Mouse (Mus musculus) lung, postnatal 0 days (tissue): ENCODE measurements around the gene Hspa5. TPM values are rescaled to one million over a fixed set of nuclear protein-coding genes. Genes with fewer than 3 reads are reported as not detected.
"Not testable (repeated sequence)": the region's sequence is repeated elsewhere in the genome, so short reads cannot be mapped to it uniquely, and the experiment has no call there.

Experiments used
- ATAC-seq: fragments of 200-750 bp; cut with Nextera tagmentation; 2 replicates; pipeline ENCODE4 v1.8.0; 2017; ENCODE audit warnings: moderate library complexity
- DNase-seq: peaks from one replicate; pipeline ENCODE4 v3.0.0-alpha.2; 2016; ENCODE audit warnings: low spot score
- H3K27ac ChIP-seq: fragments of 300-500 bp; sonication (generic); 2 replicates; pipeline ENCODE4 v1.5.1; 2014; ENCODE audit warnings: antibody characterized with exemption, mild to moderate bottlenecking, low read length, mixed read lengths
- H3K27me3 ChIP-seq: fragments of 300-500 bp; sonication (generic); replicated peaks from 2 replicates; pipeline ENCODE4 v1.6.1; 2014; ENCODE audit warnings: low read length, mixed read lengths; ENCODE audit not compliant: insufficient read depth
- H3K36me3 ChIP-seq: fragments of 300-500 bp; sonication (generic); 2 replicates; pipeline ENCODE4 v1.6.1; 2014; ENCODE audit warnings: low read length, mixed read lengths; ENCODE audit not compliant: insufficient read depth
- H3K4me1 ChIP-seq: fragments of 300-500 bp; sonication (generic); 2 replicates; pipeline ENCODE4 v1.6.1; 2014; ENCODE audit warnings: antibody characterized with exemption, low read depth, low read length, mixed read lengths; ENCODE audit not compliant: insufficient read depth
- H3K4me2 ChIP-seq: fragments of 300-500 bp; sonication (generic); replicated peaks from 2 replicates; pipeline ENCODE4 v1.6.1; 2014; ENCODE audit warnings: low read depth, mild to moderate bottlenecking, low read length, moderate library complexity, mixed read lengths
- H3K4me3 ChIP-seq: fragments of 300-500 bp; sonication (generic); 2 replicates; pipeline ENCODE4 v1.5.1; 2014; ENCODE audit warnings: low read depth, low read length
- H3K9ac ChIP-seq: fragments of 300-500 bp; sonication (generic); replicated peaks from 2 replicates; pipeline ENCODE4 v1.6.1; 2014; ENCODE audit warnings: low read depth, mild to moderate bottlenecking
- H3K9me3 ChIP-seq: fragments of 300-500 bp; sonication (generic); 2 replicates; pipeline ENCODE4 v1.6.1; 2016; ENCODE audit warnings: low read length, mixed read lengths
- CTCF ChIP-seq: IDR thresholded peaks from 2 replicates; pipeline ENCODE4 v1.5.1; 2016; ENCODE audit warnings: antibody characterized with exemption, mild to moderate bottlenecking
- EP300 ChIP-seq: IDR thresholded peaks from 2 replicates; pipeline ENCODE4 v1.6.1; 2016; ENCODE audit warnings: antibody characterized with exemption, mild to moderate bottlenecking, control low read depth
- WGBS: fragments of 180-500 bp; shearing (Covaris S2); extraction: QIAGEN DNeasy Blood & Tissue Kit; methylation state at CpG from one replicate; pipeline ENCODE4 v1.1.7; 2014; 5-methylcytosine and 5-hydroxymethylcytosine counted together
- polyA plus RNA-seq: library from polyadenylated mRNA; unstranded; fragments of >200 nt; fragmentation: Nextera tagmentation; extraction: Ambion mirVana; gene quantifications from 2 replicates; pipeline ENCODE4 v1.2.1, GENCODE M21; 2015

Hspa5 gene
- polyA plus RNA-seq, 1 experiment from 2014 or later: 372 TPM

- ATAC-seq: no peak
- Histone ChIP-seq H3K9ac (no peak overlapping the region), H3K27ac (no peak overlapping the region), H3K36me3 (no peaks in the 10 kb centered on the region), H3K4me1 (no peaks in the 10 kb centered on the region), H3K4me2 (no peak overlapping the region), H3K9me3 (no peaks in the 10 kb centered on the region), H3K27me3 (no peaks in the 10 kb centered on the region), H3K4me3 (no peak overlapping the region)
- 92% methylated on average over 3 of the region's 3 CpGs for WGBS
- no peak for DNase-seq
- TF ChIP-seq CTCF: no peak
- no peak for TF ChIP-seq EP300
Observed at GRCm38 (mm10) chr2:34810775-34811174, 39.0 kb downstream of the Hspa5 start.

- H3K4me3 ChIP-seq: no peak overlapping the region
- H3K9me3 ChIP-seq: no peaks in the 10 kb centered on the region
- H3K4me2 ChIP-seq: no peak overlapping the region
- WGBS: 82% methylated on average over 7 of the region's 7 CpGs
- TF ChIP-seq CTCF (no peak), EP300 (no peak)
- H3K9ac ChIP-seq: no peak overlapping the region
- H3K27ac ChIP-seq: no peak overlapping the region
- DNase-seq (no peak), ATAC-seq (no peak)
- H3K27me3 ChIP-seq: no peaks in the 10 kb centered on the region
- no peaks in the 10 kb centered on the region for H3K4me1 ChIP-seq
- H3K36me3 ChIP-seq: no peaks in the 10 kb centered on the region
Observed at GRCm38 (mm10) chr2:34812706-34813105, 40.9 kb downstream of the Hspa5 start.

- not testable (repeated sequence) for H3K4me3 ChIP-seq, H3K4me2 ChIP-seq, H3K9ac ChIP-seq, DNase-seq, H3K27me3 ChIP-seq, H3K27ac ChIP-seq, H3K9me3 ChIP-seq, H3K36me3 ChIP-seq, ATAC-seq, H3K4me1 ChIP-seq
- WGBS: 91% methylated on average over 2 of the region's 2 CpGs
Observed at GRCm38 (mm10) chr2:34815893-34816292, 44.1 kb downstream of the Hspa5 start.

DNA sequence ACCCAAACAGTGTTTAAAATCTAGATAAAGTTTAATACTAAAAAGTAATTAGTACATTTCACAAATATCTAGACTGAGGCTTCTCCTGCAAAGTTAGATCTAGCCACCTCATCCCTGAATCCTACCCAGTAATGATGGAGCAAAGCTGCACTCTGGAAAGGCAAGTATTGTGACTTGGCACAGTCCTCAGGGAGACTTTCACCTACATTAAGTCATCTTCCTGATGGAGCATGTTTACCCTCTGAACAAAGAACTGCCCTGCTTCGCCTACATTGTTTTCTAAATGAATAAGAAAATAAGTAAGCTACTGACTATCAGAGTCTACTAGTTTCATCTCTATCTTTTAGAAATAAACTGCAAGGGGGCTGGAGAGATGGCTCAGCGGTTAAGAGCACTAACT lies 46.7 kb downstream of the Hspa5 start:
- WGBS: 94% methylated on average over 2 of the region's 2 CpGs
- Histone ChIP-seq H3K4me2 (no peak overlapping the region), H3K27me3 (no peaks in the 10 kb centered on the region), H3K4me1 (no peaks in the 10 kb centered on the region), H3K9me3 (no peaks in the 10 kb centered on the region), H3K9ac (no peak overlapping the region), H3K27ac (no peak overlapping the region), H3K36me3 (peaks cover 10% of the 10 kb centered on the region), H3K4me3 (no peak overlapping the region)
- ATAC-seq (no peak), DNase-seq (no peak)
- TF ChIP-seq CTCF: no peak
- no peak for TF ChIP-seq EP300

GRCm38 (mm10) chr2:34825827-34826459 lies 54.2 kb downstream of the Hspa5 start, which contains the start of gene Fbxw2:
TSS of gene Fbxw2 (minus strand) at chr2:34826311.
- Histone ChIP-seq H3K27me3 (no peaks in the 10 kb centered on the region), H3K9me3 (no peaks in the 10 kb centered on the region), H3K27ac (peak within 1 kb of the TSS; percentile 96), H3K36me3 (peaks cover 5% of the 10 kb centered on the region; the same call in 1 of the 2 replicates), H3K4me3 (peak within 1 kb of the TSS; percentile 90), H3K9ac (peak within 1 kb of the TSS; percentile 97), H3K4me2 (peak within 1 kb of the TSS; percentile 70), H3K4me1 (peaks cover 8% of the 10 kb centered on the region; the same call in 1 of the 2 replicates)
- peak; percentile 98 for ATAC-seq
- TF ChIP-seq EP300: peak; percentile 24; the same call in 1 of the 2 replicates
- TF ChIP-seq CTCF: no peak
- 4% methylated on average over 45 of the region's 57 CpGs for WGBS
- DNase-seq: peak; percentile 95

DNA sequence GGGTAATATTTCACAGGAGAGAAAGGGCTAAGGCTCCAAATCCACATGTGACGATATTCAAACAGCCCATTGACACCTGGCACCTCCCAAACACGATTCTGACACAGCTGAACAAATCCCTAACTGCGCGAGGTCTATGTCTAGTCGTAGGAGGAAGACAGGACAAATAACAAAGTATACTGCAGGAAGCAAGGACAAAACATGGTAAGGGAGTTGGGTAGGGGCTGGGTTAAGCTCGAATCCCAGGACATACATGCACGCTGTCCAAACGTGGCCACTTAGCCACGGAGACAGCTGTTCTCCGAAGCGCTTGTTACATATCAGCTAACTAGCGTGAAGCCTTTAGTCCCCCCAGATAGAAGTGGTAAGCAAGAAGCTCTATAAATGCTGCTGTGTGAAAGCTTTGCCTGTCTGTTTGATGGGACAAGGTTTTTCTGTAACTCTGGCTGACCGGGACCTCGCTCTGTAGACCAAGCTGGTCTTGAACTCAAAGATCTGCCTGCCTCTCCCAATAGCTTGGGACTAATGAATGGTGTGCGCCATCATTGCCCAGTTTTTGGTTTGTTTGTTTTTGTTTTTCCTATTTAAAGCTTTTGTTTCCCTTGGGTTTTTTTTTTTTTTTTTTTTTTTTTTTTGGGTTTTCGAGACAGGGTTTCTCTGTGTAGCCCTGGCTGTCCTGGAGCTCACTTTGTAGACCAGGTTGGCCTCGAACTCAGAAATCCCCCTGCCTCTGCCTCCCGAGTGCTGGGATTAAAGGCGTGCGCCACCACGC lies 54.9 kb downstream of the Hspa5 start:
- peak overlapping the region; percentile 90 for H3K4me3 ChIP-seq
- H3K27ac ChIP-seq: peak overlapping the region; percentile 96
- TF ChIP-seq EP300 (no peak), CTCF (no peak)
- ATAC-seq (no peak), DNase-seq (peak; percentile 22)
- WGBS: 36% methylated on average over 20 of the region's 21 CpGs
- peak overlapping the region; percentile 97 for H3K9ac ChIP-seq
- no peaks in the 10 kb centered on the region for H3K9me3 ChIP-seq
- H3K4me2 ChIP-seq: peak overlapping the region; percentile 70
- no peaks in the 10 kb centered on the region for H3K27me3 ChIP-seq
- H3K4me1 ChIP-seq: peaks cover 8% of the 10 kb centered on the region; the same call in 1 of the 2 replicates
- peaks cover 5% of the 10 kb centered on the region; the same call in 1 of the 2 replicates for H3K36me3 ChIP-seq

Other genes starting within 250 kb of the Hspa5 start
- gene Gapvd1, start 16.7 kb upstream of the Hspa5 start, polyA plus RNA-seq: 50.1 and 58.5 TPM in 2 replicates
- gene Rabepk, start 27.9 kb downstream of the Hspa5 start, polyA plus RNA-seq: 18.5 and 19.6 TPM in 2 replicates
- 86.6 and 87.3 TPM in 2 replicates for gene Fbxw2, start 54.3 kb downstream of the Hspa5 start, polyA plus RNA-seq
- gene Gm34653, start 61.0 kb downstream of the Hspa5 start, polyA plus RNA-seq: not detected in 2 replicates
- gene Cutal, start 102.4 kb downstream of the Hspa5 start, polyA plus RNA-seq: 5.4 and 7.2 TPM in 2 replicates
- gene Psmd5, start 103.0 kb downstream of the Hspa5 start, polyA plus RNA-seq: 61.2 and 64.7 TPM in 2 replicates
- gene Phf19, start 142.1 kb downstream of the Hspa5 start, polyA plus RNA-seq: 1.3 and 1.6 TPM in 2 replicates
- gene Traf1, start 189.8 kb downstream of the Hspa5 start, polyA plus RNA-seq: 61.4 and 67.0 TPM in 2 replicates